Mouse (Mus musculus): Measurements from ENCODE around the gene Rbm20. TPM values are rescaled to one million over a fixed set of nuclear protein-coding genes. Genes with fewer than 3 reads are reported as not detected.
"Not testable (repeated sequence)": the region's sequence is repeated elsewhere in the genome, so short reads cannot be mapped to it uniquely, and the experiment has no call there.

Rbm20 gene
- polyA plus RNA-seq, 1 experiment from 2014 or later, result 1.9 TPM

- H3K27me3 ChIP-seq (ENCODE audit: low read depth, poor library complexity, severe bottlenecking), result not testable (repeated sequence)
- WGBS, result 91% methylated on average over 11 of the region's 11 CpGs
- peaks cover 26% of the 10 kb centered on the region for H3K4me1 ChIP-seq
Observed at GRCm38 (mm10) chr19:53656443-53656842, 20.7 kb upstream of the Rbm20 start.

GRCm38 (mm10) chr19:53657437-53657836, 19.7 kb upstream of the Rbm20 start:
- no peaks in the 10 kb centered on the region for H3K27me3 ChIP-seq (ENCODE audit: low read depth, poor library complexity, severe bottlenecking)
- H3K36me3 ChIP-seq, result no peaks in the 10 kb centered on the region
- no peak overlapping the region for H3K27ac ChIP-seq
- no peak overlapping the region for H3K4me3 ChIP-seq
- no peak for DNase-seq (ENCODE audit: low spot score)
- WGBS, result 74% methylated on average over 5 of the region's 5 CpGs
- H3K4me1 ChIP-seq, result peaks cover 23% of the 10 kb centered on the region
- no peaks in the 10 kb centered on the region for H3K9me3 ChIP-seq (replicated peaks)

More at GRCm38 (mm10) chr19:53656443-53656842, 20.7 kb upstream of the Rbm20 start:
- DNase-seq (ENCODE audit: low spot score); H3K36me3 ChIP-seq; H3K4me3 ChIP-seq; H3K27ac ChIP-seq; H3K9me3 ChIP-seq (replicated peaks): not testable (repeated sequence)

GRCm38 (mm10) chr19:53660722-53661420, 16.2 kb upstream of the Rbm20 start:
- H3K9me3 ChIP-seq (replicated peaks), result no peaks in the 10 kb centered on the region
- no peak for DNase-seq (ENCODE audit: low spot score)
- no peaks in the 10 kb centered on the region for H3K36me3 ChIP-seq
- WGBS, result 85% methylated on average over 9 of the region's 9 CpGs
- no peak overlapping the region for H3K4me3 ChIP-seq
- H3K4me1 ChIP-seq, result no peaks in the 10 kb centered on the region
- no peaks in the 10 kb centered on the region for H3K27me3 ChIP-seq (ENCODE audit: low read depth, poor library complexity, severe bottlenecking)
- H3K27ac ChIP-seq, result no peak overlapping the region

GRCm38 (mm10) chr19:53661938-53662722, 15.0 kb upstream of the Rbm20 start:
- Histone ChIP-seq H3K27me3 (ENCODE audit: low read depth, poor library complexity, severe bottlenecking) (no peaks in the 10 kb centered on the region), H3K27ac (no peak overlapping the region), H3K9me3 (replicated peaks) (no peaks in the 10 kb centered on the region), H3K4me3 (no peak overlapping the region), H3K4me1 (peaks cover 9% of the 10 kb centered on the region), H3K36me3 (no peaks in the 10 kb centered on the region)
- 67% methylated on average over 14 of the region's 14 CpGs for WGBS
- DNase-seq (ENCODE audit: low spot score), result no peak

- no peak overlapping the region for H3K4me3 ChIP-seq
- H3K4me1 ChIP-seq, result peaks cover 10% of the 10 kb centered on the region
- no peaks in the 10 kb centered on the region for H3K9me3 ChIP-seq (replicated peaks)
- WGBS, result 93% methylated on average over 9 of the region's 9 CpGs
- H3K27me3 ChIP-seq (ENCODE audit: low read depth, poor library complexity, severe bottlenecking), result peaks cover 11% of the 10 kb centered on the region
- H3K36me3 ChIP-seq, result no peaks in the 10 kb centered on the region
- DNase-seq (ENCODE audit: low spot score), result no peak
- no peak overlapping the region for H3K27ac ChIP-seq
Observed at GRCm38 (mm10) chr19:53664831-53665230, 12.3 kb upstream of the Rbm20 start.

GRCm38 (mm10) chr19:53665391-53665790, 11.7 kb upstream of the Rbm20 start:
- DNase-seq (ENCODE audit: low spot score), result no peak
- 90% methylated on average over 4 of the region's 4 CpGs for WGBS
- Histone ChIP-seq H3K4me3 (no peak overlapping the region), H3K27me3 (ENCODE audit: low read depth, poor library complexity, severe bottlenecking) (peaks cover 16% of the 10 kb centered on the region), H3K36me3 (no peaks in the 10 kb centered on the region), H3K27ac (no peak overlapping the region), H3K4me1 (peaks cover 16% of the 10 kb centered on the region), H3K9me3 (replicated peaks) (no peaks in the 10 kb centered on the region)

- Histone ChIP-seq H3K36me3 (no peaks in the 10 kb centered on the region), H3K27me3 (ENCODE audit: low read depth, poor library complexity, severe bottlenecking) (peaks cover 29% of the 10 kb centered on the region), H3K4me3 (no peak overlapping the region), H3K27ac (no peak overlapping the region), H3K9me3 (replicated peaks) (no peaks in the 10 kb centered on the region), H3K4me1 (peaks cover 27% of the 10 kb centered on the region)
- 16% methylated on average over 8 of the region's 8 CpGs for WGBS
- DNase-seq (ENCODE audit: low spot score), result no peak
Observed at GRCm38 (mm10) chr19:53666708-53667107, 10.4 kb upstream of the Rbm20 start.

- Histone ChIP-seq H3K27ac (no peak overlapping the region), H3K9me3 (replicated peaks) (no peaks in the 10 kb centered on the region), H3K36me3 (no peaks in the 10 kb centered on the region), H3K27me3 (ENCODE audit: low read depth, poor library complexity, severe bottlenecking) (peaks cover 41% of the 10 kb centered on the region), H3K4me3 (no peak overlapping the region), H3K4me1 (peaks cover 27% of the 10 kb centered on the region)
- WGBS, result 93% methylated on average over 7 of the region's 7 CpGs
- DNase-seq (ENCODE audit: low spot score), result no peak
Observed at GRCm38 (mm10) chr19:53668821-53669220, 8.3 kb upstream of the Rbm20 start.

GRCm38 (mm10) chr19:53670625-53671141, 6.4 kb upstream of the Rbm20 start:
- Histone ChIP-seq H3K36me3 (no peaks in the 10 kb centered on the region), H3K9me3 (replicated peaks) (no peaks in the 10 kb centered on the region), H3K27me3 (ENCODE audit: low read depth, poor library complexity, severe bottlenecking) (peaks cover 60% of the 10 kb centered on the region), H3K4me1 (peaks cover 27% of the 10 kb centered on the region), H3K4me3 (0 out of 2 replicates have a peak overlapping the region, but pooled peaks have one; percentile 6), H3K27ac (peak overlapping the region; percentile 12; the same call in 1 of the 2 replicates)
- WGBS, result 15% methylated on average over 12 of the region's 12 CpGs
- no peak for DNase-seq (ENCODE audit: low spot score)

GRCm38 (mm10) chr19:53671432-53671831, 5.7 kb upstream of the Rbm20 start:
- 55% methylated on average over 3 of the region's 3 CpGs for WGBS
- no peak overlapping the region for H3K4me3 ChIP-seq
- no peak for DNase-seq (ENCODE audit: low spot score)
- no peaks in the 10 kb centered on the region for H3K36me3 ChIP-seq
- H3K9me3 ChIP-seq (replicated peaks), result no peaks in the 10 kb centered on the region
- H3K27me3 ChIP-seq (ENCODE audit: low read depth, poor library complexity, severe bottlenecking), result peaks cover 67% of the 10 kb centered on the region
- peaks cover 28% of the 10 kb centered on the region for H3K4me1 ChIP-seq
- no peak overlapping the region for H3K27ac ChIP-seq

GRCm38 (mm10) chr19:53674131-53674925, 2.8 kb upstream of the Rbm20 start:
- WGBS, result 36% methylated on average over 9 of the region's 9 CpGs
- H3K4me3 ChIP-seq, result no peak overlapping the region
- peaks cover 39% of the 10 kb centered on the region for H3K4me1 ChIP-seq
- H3K36me3 ChIP-seq, result no peaks in the 10 kb centered on the region
- H3K9me3 ChIP-seq (replicated peaks), result no peaks in the 10 kb centered on the region
- H3K27me3 ChIP-seq (ENCODE audit: low read depth, poor library complexity, severe bottlenecking), result peaks cover 90% of the 10 kb centered on the region
- H3K27ac ChIP-seq, result no peak overlapping the region
- no peak for DNase-seq (ENCODE audit: low spot score)

GRCm38 (mm10) chr19:53676228-53676627, 878 bp upstream of the Rbm20 start:
- Histone ChIP-seq H3K27ac (no peak overlapping the region), H3K36me3 (no peaks in the 10 kb centered on the region), H3K27me3 (ENCODE audit: low read depth, poor library complexity, severe bottlenecking) (peaks cover 80% of the 10 kb centered on the region), H3K9me3 (replicated peaks) (no peaks in the 10 kb centered on the region), H3K4me3 (peak overlapping the region; percentile 62), H3K4me1 (peaks cover 23% of the 10 kb centered on the region)
- WGBS, result 2% methylated on average over 26 of the region's 26 CpGs
- DNase-seq (ENCODE audit: low spot score), result peak; percentile 62

Data from limb, embryonic 10.5 days (tissue).